Mouse (Mus musculus): ENCODE data around the gene H2-Ob.

Gene H2-Ob

GRCm38 (mm10) chr17:34247047-34247446 lies 8.3 kb downstream of the H2-Ob start:
- no peak for DNase-seq

- no peak for DNase-seq
These were observed 10.1 kb downstream of the H2-Ob start for GRCm38 (mm10) chr17:34248764-34249163.

DNA sequence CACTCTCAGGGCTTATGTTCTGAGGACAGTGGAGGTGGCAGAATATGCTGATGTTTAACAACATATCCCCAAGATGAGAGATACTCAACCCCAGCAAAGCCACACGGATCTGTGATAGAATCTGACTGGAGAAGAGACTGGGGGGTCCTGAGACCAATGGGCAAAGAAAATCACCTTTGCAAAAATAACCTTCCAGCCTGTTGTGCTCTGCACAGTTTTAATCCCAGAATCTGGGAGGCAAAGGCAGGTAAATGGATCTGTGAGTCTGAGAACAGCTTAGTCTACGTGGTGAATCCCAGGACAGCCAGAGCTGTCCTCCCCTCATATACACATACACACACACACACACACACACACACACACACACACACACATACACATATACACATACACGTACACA lies 10.7 kb downstream of the H2-Ob start:
- no peak for DNase-seq

DNA sequence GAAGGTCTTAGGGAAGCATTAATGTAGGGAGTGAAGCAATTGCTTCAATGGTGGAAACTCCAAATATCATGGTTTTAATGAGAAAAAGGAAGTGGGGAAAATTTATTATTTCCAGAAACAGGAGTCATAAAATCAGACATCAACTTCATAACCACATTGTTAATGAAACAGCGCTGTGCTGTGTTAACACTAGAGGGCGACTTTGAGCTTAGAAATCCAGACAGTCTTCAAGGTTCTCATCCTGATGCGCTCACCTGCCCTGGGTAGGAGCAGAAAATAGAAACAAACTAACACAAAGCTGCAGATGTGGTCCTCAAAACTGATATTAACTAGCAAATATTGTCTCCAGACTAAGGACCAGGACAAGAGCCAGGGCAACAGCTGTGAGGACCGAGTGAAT lies 11.2 kb downstream of the H2-Ob start:
- DNase-seq: peak; percentile 62

- no peak for DNase-seq
These were observed 13.0 kb downstream of the H2-Ob start for GRCm38 (mm10) chr17:34251666-34252065.

GRCm38 (mm10) chr17:34256501-34256900 lies 17.8 kb downstream of the H2-Ob start:
- no peak for DNase-seq

GRCm38 (mm10) chr17:34257594-34258375 lies 19.1 kb downstream of the H2-Ob start, which contains the start of gene H2-Ab1:
Gene H2-Ab1, plus strand, starts transcription at chr17:34257689.
- DNase-seq: peak; percentile 86

DNA sequence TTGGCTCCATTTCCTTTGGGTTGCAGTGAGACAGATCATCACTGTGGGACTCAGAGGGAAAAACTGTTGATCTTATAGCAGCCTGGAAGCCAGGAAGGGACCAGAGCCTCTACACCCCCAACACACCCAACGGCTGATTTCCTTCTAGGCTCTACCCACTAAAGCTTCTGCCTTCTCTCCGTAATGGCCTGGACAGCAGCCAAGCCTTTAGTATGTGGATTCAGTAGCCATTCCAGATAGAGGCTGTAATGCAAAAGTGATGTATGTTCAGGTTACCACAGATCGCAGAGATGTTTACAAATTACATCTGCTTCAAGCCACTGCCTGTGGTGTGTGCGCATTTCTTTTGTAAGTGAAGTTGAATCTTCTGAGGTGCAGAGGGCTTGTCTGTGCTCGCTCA lies 21.8 kb downstream of the H2-Ob start:
- DNase-seq: no peak

DNA sequence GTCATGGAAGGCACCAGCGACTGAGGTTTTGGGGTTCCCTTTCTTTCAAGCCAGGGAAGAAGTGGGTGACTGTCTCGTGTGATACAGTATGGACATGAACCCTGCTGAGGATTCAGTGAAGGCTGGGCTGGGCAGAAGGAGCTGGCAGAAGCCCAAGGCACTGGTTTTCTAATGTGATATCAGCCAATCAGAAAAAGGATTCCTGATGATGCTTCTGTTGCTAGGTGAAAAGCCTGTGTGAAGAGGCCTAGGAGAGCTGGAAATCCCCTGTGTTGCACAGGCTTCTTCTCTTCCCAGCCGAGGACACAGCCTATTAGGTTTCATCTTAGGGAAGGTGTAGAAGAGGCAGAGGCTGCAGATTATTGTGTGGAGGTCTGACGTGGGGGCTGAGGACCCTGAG lies 22.8 kb downstream of the H2-Ob start:
- DNase-seq: peak; percentile 81

- peak; percentile 80 for DNase-seq
These were observed 24.4 kb downstream of the H2-Ob start for GRCm38 (mm10) chr17:34263068-34263467.

- peak; percentile 34 for DNase-seq
These were observed 25.2 kb downstream of the H2-Ob start for GRCm38 (mm10) chr17:34263811-34264371.

- DNase-seq: no peak
These were observed 26.0 kb downstream of the H2-Ob start for GRCm38 (mm10) chr17:34264452-34265351.

DNA sequence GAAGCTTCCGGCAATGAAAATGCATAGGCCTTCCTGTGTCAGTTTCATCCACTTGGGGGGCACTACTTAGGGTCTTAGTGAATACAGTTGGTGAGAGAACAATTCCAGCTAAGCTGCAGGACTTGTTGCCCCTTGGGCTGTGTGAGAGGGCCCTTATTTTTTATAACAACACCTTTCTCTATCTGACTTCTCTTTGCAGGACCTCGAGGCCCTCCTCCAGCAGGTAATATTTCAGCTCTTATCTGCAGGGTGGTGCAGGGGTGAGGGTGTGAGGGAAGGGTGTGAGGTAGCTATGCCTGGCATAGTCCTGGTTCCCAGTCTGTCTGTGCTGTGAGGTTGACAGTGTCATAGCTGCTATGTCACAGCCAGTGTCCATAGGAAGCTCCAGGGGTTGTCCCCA lies 29.6 kb downstream of the H2-Ob start:
- DNase-seq: no peak

DNA sequence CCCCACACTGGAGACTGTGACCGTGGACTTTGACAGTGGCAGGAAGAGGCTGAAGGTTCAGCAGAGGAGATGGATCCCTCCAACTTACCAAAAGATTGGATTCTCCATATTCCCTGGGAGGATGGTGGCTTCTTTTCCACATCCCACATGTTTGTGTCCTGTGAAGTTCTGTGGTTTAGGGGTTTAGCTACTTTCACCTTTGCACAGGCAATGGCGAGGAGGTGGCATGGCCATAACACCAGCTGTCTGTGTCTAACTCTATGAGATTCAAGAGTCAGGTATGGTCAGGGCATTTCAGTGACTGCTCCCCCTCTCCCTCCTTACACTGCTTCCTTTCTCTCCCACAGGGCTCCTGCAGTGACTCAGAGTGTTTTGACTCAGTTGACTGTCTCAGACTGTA lies 30.0 kb downstream of the H2-Ob start:
- DNase-seq: no peak

DNA sequence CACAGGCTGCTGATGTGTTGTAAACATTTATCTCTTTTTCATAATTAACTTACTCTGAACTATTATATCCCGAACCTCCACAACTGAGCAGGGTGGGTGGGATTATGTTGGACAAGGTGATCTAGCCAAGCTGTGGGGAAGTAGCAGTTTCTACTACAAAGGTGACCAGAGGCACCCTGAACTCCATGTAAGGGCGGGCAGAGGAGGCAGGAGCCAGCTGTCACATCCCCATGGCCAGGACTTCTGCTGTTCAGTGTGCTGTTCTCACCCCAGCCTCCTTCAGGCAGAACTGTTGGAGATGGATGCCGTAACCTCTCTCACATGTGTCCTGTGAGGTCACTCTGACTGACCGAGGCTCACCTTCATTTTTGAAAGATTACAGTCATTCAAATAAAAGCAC lies 31.1 kb downstream of the H2-Ob start:
- DNase-seq: no peak

DNA sequence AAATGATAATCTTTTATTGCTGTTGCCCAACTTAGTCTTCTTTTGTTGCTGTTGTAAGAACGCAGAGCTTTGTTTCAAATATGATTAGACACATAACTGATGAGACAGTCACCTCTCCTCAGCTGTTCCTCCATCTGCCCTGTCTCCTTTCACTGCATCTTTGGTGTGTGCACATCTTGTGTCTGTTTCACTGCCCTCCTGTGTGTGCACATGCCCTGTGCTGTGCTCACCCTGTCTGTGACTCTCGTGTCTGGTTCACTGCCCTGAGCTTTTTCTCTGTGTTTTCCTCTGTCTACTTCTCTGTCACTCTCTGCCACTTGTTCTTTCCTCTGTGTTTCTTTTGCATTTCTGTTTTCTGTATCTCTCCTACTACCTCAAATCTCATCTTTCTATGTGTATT lies 31.5 kb downstream of the H2-Ob start:
- no peak for DNase-seq

DNA sequence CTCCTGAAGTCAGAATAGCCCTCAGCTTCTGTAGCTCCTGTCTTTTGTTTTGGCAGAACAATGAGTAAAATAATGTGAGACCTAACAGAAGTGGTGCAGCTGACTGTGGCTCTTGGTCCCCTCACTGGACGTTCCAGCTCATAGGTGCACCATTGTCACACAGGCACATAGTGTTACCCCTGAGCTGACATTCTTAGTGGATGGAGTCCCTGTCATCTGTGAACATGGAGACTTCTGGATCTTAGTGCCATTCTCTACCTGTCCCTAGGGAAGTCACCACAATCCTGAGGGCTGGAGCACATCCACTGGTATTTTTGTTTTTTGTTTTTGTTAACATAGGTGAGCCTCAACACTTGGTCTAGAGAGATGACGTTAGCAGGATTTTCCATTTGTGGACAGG lies 32.2 kb downstream of the H2-Ob start:
- no peak for DNase-seq

DNA sequence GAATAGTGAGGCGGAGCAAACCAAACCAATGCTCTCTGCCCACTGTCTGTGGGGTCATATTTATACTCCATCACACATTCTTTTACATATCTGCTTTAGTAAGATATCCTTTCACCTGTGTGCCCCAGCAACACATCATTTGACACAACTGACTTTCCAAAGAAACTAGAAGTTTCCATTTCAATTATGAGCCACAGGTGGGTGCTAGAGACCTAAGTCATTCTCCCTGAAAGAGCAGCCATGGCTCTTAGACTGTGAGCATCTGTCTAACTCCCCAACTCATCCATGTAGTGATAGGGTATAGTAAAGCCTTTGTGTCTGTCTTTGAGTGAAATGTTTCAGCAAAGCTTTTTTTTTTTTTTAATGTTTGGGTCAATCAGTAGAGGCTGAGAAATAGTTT lies 33.4 kb downstream of the H2-Ob start:
- DNase-seq: no peak

DNA sequence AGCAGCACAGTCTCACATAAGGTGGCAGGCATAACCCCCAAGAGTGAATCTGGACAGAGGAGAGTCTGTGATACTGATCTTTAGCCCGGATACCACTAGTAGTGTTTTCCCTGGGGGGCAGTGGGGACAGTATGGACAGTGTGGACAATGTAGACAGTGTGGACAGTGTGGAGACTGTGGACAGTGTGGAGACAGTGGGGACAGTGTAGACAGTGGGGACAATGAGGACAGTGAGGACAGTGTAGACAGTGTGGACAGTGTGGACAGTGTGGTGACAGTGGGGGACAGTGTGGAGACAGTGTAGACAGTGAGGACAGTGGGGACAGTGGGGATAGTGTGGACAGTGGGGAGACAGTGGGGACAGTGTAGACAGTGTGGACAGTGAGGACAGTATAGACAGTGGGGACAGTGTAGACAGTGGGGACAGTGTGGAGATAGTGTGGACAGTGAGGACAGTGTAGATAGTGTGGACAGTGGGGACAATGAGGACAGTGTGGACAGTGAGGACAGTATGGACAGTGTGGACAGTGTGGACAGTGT lies 41.9 kb downstream of the H2-Ob start:
- no peak for DNase-seq

DNA sequence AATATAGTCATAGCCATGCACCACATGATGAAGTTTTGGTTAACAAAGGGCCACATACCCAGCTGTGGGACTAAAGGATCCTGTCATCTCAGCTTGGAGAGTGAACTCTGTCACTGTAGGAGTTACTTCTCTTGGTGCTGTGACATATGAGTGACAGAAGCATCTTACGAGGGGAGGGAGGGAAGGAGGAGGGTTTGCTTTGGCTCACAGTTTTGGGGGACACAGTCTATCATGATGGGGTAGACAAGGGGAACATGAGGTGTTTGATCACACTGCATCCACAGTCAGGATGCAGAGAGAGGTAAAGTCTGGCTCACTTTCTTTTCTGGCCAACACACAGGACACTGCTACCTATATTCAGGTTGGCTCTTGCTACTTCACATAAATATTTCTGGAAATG lies 43.1 kb downstream of the H2-Ob start:
- no peak for DNase-seq

- DNase-seq: no peak
These were observed 46.7 kb downstream of the H2-Ob start for GRCm38 (mm10) chr17:34285371-34285770.

- peak; percentile 61 for DNase-seq
These were observed 47.1 kb downstream of the H2-Ob start for GRCm38 (mm10) chr17:34285848-34286247.

DNA sequence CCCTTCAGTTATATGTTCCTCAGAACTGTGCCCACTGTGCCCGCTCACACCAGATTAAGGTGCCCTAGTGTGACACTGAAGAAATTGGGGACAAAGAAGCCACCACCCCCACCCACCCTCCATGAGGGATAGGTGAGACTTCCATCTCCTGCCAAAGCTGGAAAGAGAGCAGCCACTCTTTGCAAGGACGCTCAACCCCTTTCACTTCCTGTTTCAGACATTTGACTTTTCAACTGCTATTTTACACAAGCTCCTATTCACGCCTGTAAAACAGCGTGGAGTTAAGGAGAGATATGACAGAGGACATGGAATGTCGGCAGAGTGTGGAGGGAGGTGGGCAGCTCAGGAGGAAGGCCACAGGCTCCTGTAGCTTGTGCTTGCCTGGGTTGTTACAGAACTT lies 47.8 kb downstream of the H2-Ob start:
- no peak for DNase-seq
